Comparison of ENCODE assay signal across 22 mouse cellular contexts in genomic region chr10:90934678-90935077, GRCm38 (mm10).
DNase-seq lines count a peak whose midpoint lies in the region; ATAC-seq and TF ChIP-seq lines count a peak whose summit lies in the region.
"Had no signal": no experiment of that assay in that cellular context is flagged by ENCODE, and none has a peak within 500 bp of the region (broad histone marks: within the 10 kb centered on the region; RNA-seq: fewer than 3 reads in every experiment).

No protein-coding gene starts in this region.

- H3K4me3 ChIP-seq in heart, embryonic 11.5 days (ENCODE audit: low read depth, low read length), result no peak overlapping the region
- H3K4me3 ChIP-seq in hindbrain, embryonic 14.5 days (replicated peaks; ENCODE audit: low read length), result no peak overlapping the region
- H3K4me3 ChIP-seq in hindbrain, postnatal 0 days (ENCODE audit: low read length), result no peak overlapping the region
- H3K4me3 ChIP-seq in forebrain, postnatal 0 days (ENCODE audit: low read depth, low read length), result no peak overlapping the region
- H3K4me3 ChIP-seq: embryonic facial prominence, embryonic 12.5 days; erythroblast, embryonic 14.5 days; heart, embryonic 15.5 days; limb, embryonic 10.5 days; myocyte had no signal

- H3K9ac ChIP-seq in heart, embryonic 11.5 days (ENCODE audit: low read depth, low read length), result no peak overlapping the region
- H3K9ac ChIP-seq in hindbrain, embryonic 14.5 days, result no peak overlapping the region
- H3K9ac ChIP-seq in hindbrain, postnatal 0 days (replicated peaks; ENCODE audit: low read length), result no peak overlapping the region
- H3K9ac ChIP-seq in forebrain, postnatal 0 days, result no peak overlapping the region
- H3K9ac ChIP-seq: embryonic facial prominence, embryonic 12.5 days; heart, embryonic 15.5 days; liver, postnatal 0 days had no signal

- H3K27ac ChIP-seq in heart, embryonic 11.5 days (ENCODE audit: low read depth, low read length), result no peak overlapping the region
- no peak overlapping the region for H3K27ac ChIP-seq in hindbrain, embryonic 14.5 days
- no peak overlapping the region for H3K27ac ChIP-seq in hindbrain, postnatal 0 days
- H3K27ac ChIP-seq in forebrain, postnatal 0 days (ENCODE audit: low read depth, low read length), result no peak overlapping the region
- H3K27ac ChIP-seq: embryonic facial prominence, embryonic 12.5 days; heart, embryonic 15.5 days; limb, embryonic 10.5 days had no signal

- no peak for TF ChIP-seq CTCF in hindbrain, postnatal 0 days (IDR thresholded peaks at IDR 0.05; ENCODE audit: low read depth)
- TF ChIP-seq CTCF in brain, embryonic 14.5 days (IDR thresholded peaks at IDR 0.05; ENCODE audit: borderline replicate concordance, extremely low read depth, insufficient read depth, insufficient read length), result no peak
- no peak for TF ChIP-seq CTCF in forebrain, postnatal 0 days (IDR thresholded peaks at IDR 0.05; ENCODE audit: low read depth)

- no peak for DNase-seq in heart, postnatal 10 days
- DNase-seq in hindbrain, embryonic 14.5 days (ENCODE audit: low spot score), result no peak
- no peak for DNase-seq in hindbrain, postnatal 0 days (ENCODE audit: low spot score)
- DNase-seq in brain, embryonic 14.5 days (ENCODE audit: low read depth), result peak; percentile 61
- peak; percentile 36 for DNase-seq in forebrain, postnatal 0 days
- no peak for DNase-seq in natural killer cell, adult 2 months (ENCODE audit: low spot score in 2 of 2)
- DNase-seq: adrenal gland, adult 2 months; cerebellum, adult 9-10 months; gastrocnemius, postnatal 14 days; kidney, adult 8-10 months; kidney, postnatal 14 days; liver, postnatal 0 days; lung, postnatal 10 days; midbrain, embryonic 14.5 days; right cerebral cortex, postnatal 4 days; thymus, adult 2 months had no signal

- no peaks in the 10 kb centered on the region for H3K36me3 ChIP-seq in heart, embryonic 11.5 days (ENCODE audit: control insufficient read depth, insufficient read depth, low read length)
- H3K36me3 ChIP-seq in hindbrain, embryonic 14.5 days (replicated peaks; ENCODE audit: control insufficient read depth, insufficient read depth), result no peaks in the 10 kb centered on the region
- no peaks in the 10 kb centered on the region for H3K36me3 ChIP-seq in hindbrain, postnatal 0 days (ENCODE audit: insufficient read depth, low read length)
- H3K36me3 ChIP-seq in forebrain, postnatal 0 days (ENCODE audit: insufficient read depth), result no peaks in the 10 kb centered on the region
- H3K36me3 ChIP-seq: embryonic facial prominence, embryonic 12.5 days; heart, embryonic 15.5 days; limb, embryonic 10.5 days had no signal

- H3K4me1 ChIP-seq in heart, embryonic 11.5 days (ENCODE audit: control insufficient read depth, insufficient read depth, low read length), result no peaks in the 10 kb centered on the region; the same call in 1 of the 2 replicates
- H3K4me1 ChIP-seq in hindbrain, embryonic 14.5 days (replicated peaks; ENCODE audit: control insufficient read depth, insufficient read depth, low read length), result no peaks in the 10 kb centered on the region
- H3K4me1 ChIP-seq in hindbrain, postnatal 0 days (ENCODE audit: insufficient read depth, low read length), result no peaks in the 10 kb centered on the region
- no peaks in the 10 kb centered on the region for H3K4me1 ChIP-seq in forebrain, postnatal 0 days (ENCODE audit: insufficient read depth)
- H3K4me1 ChIP-seq: embryonic facial prominence, embryonic 12.5 days had no signal

- no peaks in the 10 kb centered on the region for H3K27me3 ChIP-seq in heart, embryonic 11.5 days (ENCODE audit: control insufficient read depth, insufficient read depth, low read length)
- H3K27me3 ChIP-seq in hindbrain, embryonic 14.5 days (ENCODE audit: control insufficient read depth, insufficient read depth, low read length), result no peaks in the 10 kb centered on the region
- no peaks in the 10 kb centered on the region for H3K27me3 ChIP-seq in hindbrain, postnatal 0 days (ENCODE audit: insufficient read depth, low read length)
- H3K27me3 ChIP-seq in forebrain, postnatal 0 days (ENCODE audit: insufficient read depth, low read length), result no peaks in the 10 kb centered on the region
- H3K27me3 ChIP-seq: embryonic facial prominence, embryonic 12.5 days; heart, embryonic 15.5 days had no signal

- no peak for ATAC-seq in heart, embryonic 11.5 days (replicated peaks; ENCODE audit: insufficient number of reproducible peaks, low FRiP score, low TSS enrichment)
- ATAC-seq in hindbrain, embryonic 14.5 days (ENCODE audit: low FRiP score), result 0 out of 2 replicates have a peak, but pooled peaks have one; percentile 34
- ATAC-seq in hindbrain, postnatal 0 days, result no peak
- peak; percentile 75; the same call in 1 of the 2 replicates for ATAC-seq in forebrain, postnatal 0 days
- ATAC-seq: liver, postnatal 0 days had no signal

- no peaks in the 10 kb centered on the region for H3K9me3 ChIP-seq in heart, embryonic 11.5 days (replicated peaks; ENCODE audit: control insufficient read depth, low read length)
- no peaks in the 10 kb centered on the region for H3K9me3 ChIP-seq in hindbrain, embryonic 14.5 days (ENCODE audit: control insufficient read depth, low read length)
- no peaks in the 10 kb centered on the region for H3K9me3 ChIP-seq in hindbrain, postnatal 0 days (ENCODE audit: low read length)
- no peaks in the 10 kb centered on the region for H3K9me3 ChIP-seq in forebrain, postnatal 0 days (ENCODE audit: low read length)
- H3K9me3 ChIP-seq: embryonic facial prominence, embryonic 12.5 days; heart, embryonic 15.5 days; limb, embryonic 10.5 days had no signal

- intact Hi-C loops in heart, postnatal 10 days (cut with DNase I), result no loop called here

- 0 out of 2 replicates have a peak overlapping the region, but pooled peaks have one; percentile 12 for H3K4me2 ChIP-seq in heart, embryonic 11.5 days
- H3K4me2 ChIP-seq in hindbrain, embryonic 14.5 days (replicated peaks), result no peak overlapping the region
- no peak overlapping the region for H3K4me2 ChIP-seq in hindbrain, postnatal 0 days (ENCODE audit: low read depth, low read length)
- H3K4me2 ChIP-seq in forebrain, postnatal 0 days (ENCODE audit: low read depth), result no peak overlapping the region
- H3K4me2 ChIP-seq: embryonic facial prominence, embryonic 12.5 days; heart, embryonic 15.5 days had no signal

- 33% methylated on average over 13 of the region's 13 CpGs for WGBS in heart, embryonic 11.5 days (ENCODE audit: insufficient replicate concordance)
- WGBS in hindbrain, embryonic 14.5 days, result 39% methylated on average over 13 of the region's 13 CpGs
- 48% methylated on average over 13 of the region's 13 CpGs for WGBS in hindbrain, postnatal 0 days
- WGBS in forebrain, postnatal 0 days, result 48% methylated on average over 13 of the region's 13 CpGs

- TF ChIP-seq POLR2A in brain, embryonic 14.5 days (IDR thresholded peaks at IDR 0.05; ENCODE audit: borderline replicate concordance, extremely low read depth, insufficient read depth, insufficient read length, poor library complexity, severe bottlenecking), result no peak

Comparison
In these comparisons a context has a peak if more than half of its experiments do, and no peak if none do; other contexts are left out.
1. ATAC-seq: peak in hindbrain, embryonic 14.5 days (single experiment) and forebrain, postnatal 0 days (single experiment); none in heart, embryonic 11.5 days (single experiment) and hindbrain, postnatal 0 days (single experiment).
2. DNase-seq: peak in brain, embryonic 14.5 days (single experiment) and forebrain, postnatal 0 days (single experiment); none in heart, postnatal 10 days (0 of 2), hindbrain, embryonic 14.5 days (single experiment), hindbrain, postnatal 0 days (single experiment) and natural killer cell, adult 2 months (0 of 2).